ENCODE assay signal across 8 mouse cellular contexts in the genomic region with DNA sequence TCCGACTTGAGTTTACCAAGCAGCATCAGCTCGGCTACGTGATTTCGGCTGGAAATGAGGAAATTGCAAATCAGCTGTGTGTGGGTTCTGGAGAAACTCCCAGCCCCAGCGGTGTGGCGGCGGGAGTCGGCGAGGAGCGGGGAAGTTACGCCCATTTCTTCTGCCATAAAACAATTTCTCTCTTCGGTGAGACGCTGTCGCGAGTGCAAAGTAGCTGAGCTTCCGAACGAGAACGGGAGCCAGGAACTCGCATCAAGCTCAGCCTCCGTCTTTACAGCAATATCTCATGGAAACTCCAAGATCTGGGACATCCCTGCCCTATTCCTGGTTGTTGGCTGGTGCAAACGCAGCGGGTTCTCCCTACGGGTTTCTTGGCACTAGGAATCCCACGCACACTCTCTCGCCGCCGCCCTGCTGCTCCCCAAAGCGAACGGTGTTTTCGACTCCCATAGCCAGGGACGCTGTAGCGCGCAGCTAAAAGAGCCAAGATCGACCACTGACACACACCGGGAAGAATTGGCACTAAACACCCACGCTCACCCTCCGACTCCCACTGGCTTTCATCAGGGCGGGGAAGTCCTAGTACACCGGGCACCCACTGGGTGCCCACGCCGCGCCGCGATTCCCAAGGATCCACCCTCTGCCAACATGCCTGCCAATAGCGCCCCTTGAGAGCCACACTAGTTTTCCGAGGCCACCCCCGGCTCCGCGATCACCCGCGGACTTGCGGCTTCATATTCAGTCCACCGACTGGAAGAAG. TPM values are rescaled to one million over a fixed set of nuclear protein-coding genes. Genes with fewer than 3 reads are reported as not detected.
DNase-seq lines count a peak whose midpoint lies in the region; ATAC-seq and TF ChIP-seq lines count a peak whose summit lies in the region.

No protein-coding gene starts in this region.

- under 1% methylated on average over 53 of the region's 53 CpGs for WGBS in cerebellum, adult 2 months
- under 1% methylated on average over 53 of the region's 53 CpGs for WGBS in forebrain, embryonic 16.5 days
- WGBS in intestine, embryonic 14.5 days: under 1% methylated on average over 51 of the region's 53 CpGs
- under 1% methylated on average over 53 of the region's 53 CpGs for WGBS in midbrain, embryonic 13.5 days
- under 1% methylated on average over 53 of the region's 53 CpGs for WGBS in stomach, embryonic 15.5 days

- H3K36me3 ChIP-seq in forebrain, embryonic 16.5 days (ENCODE audit: control insufficient read depth, insufficient read depth): no peaks in the 10 kb centered on the region
- no peaks in the 10 kb centered on the region for H3K36me3 ChIP-seq in intestine, embryonic 14.5 days (ENCODE audit: control insufficient read depth, insufficient read depth, low read length)
- H3K36me3 ChIP-seq in midbrain, embryonic 13.5 days: no peaks in the 10 kb centered on the region
- no peaks in the 10 kb centered on the region for H3K36me3 ChIP-seq in stomach, embryonic 15.5 days

- H3K27me3 ChIP-seq in cerebellum, adult 2 months (ENCODE audit: control insufficient read depth, insufficient read depth, low read length): no peaks in the 10 kb centered on the region
- no peaks in the 10 kb centered on the region for H3K27me3 ChIP-seq in forebrain, embryonic 16.5 days (replicated peaks; ENCODE audit: control insufficient read depth, insufficient read depth, low read length)
- 0 out of 2 replicates have a peak, but pooled peaks cover 3% of the 10 kb centered on the region for H3K27me3 ChIP-seq in intestine, embryonic 14.5 days (replicated peaks; ENCODE audit: control insufficient read depth, insufficient read depth, low read length)
- 0 out of 2 replicates have a peak, but pooled peaks cover 4% of the 10 kb centered on the region for H3K27me3 ChIP-seq in midbrain, embryonic 13.5 days
- peaks cover 12% of the 10 kb centered on the region; the same call in 1 of the 2 replicates for H3K27me3 ChIP-seq in stomach, embryonic 15.5 days (replicated peaks)

- peak; percentile 40 for DNase-seq in gastrocnemius, adult 2 months
- no peak for DNase-seq in gastrocnemius, postnatal 25 days
- peak; percentile 78 to 80 for DNase-seq in cerebellum, adult 2 months
- peak; percentile 79 for DNase-seq in intestine, embryonic 14.5 days (ENCODE audit: low spot score)
- peak; percentile 66 to 88 for DNase-seq in left cerebral cortex, postnatal 25 days (ENCODE audit: low spot score in 2 of 2)

- H3K9ac ChIP-seq in forebrain, embryonic 16.5 days (replicated peaks; ENCODE audit: low read depth, low read length): peak overlapping the region; percentile 66
- H3K9ac ChIP-seq in intestine, embryonic 14.5 days (ENCODE audit: low read length): peak overlapping the region; percentile 58
- peak overlapping the region; percentile 83 for H3K9ac ChIP-seq in midbrain, embryonic 13.5 days (replicated peaks)
- H3K9ac ChIP-seq in stomach, embryonic 15.5 days: peak overlapping the region; percentile 54

- 0 out of 2 replicates have a peak, but pooled peaks cover 2% of the 10 kb centered on the region for H3K4me1 ChIP-seq in cerebellum, adult 2 months (ENCODE audit: control insufficient read depth, insufficient read depth, low read length)
- H3K4me1 ChIP-seq in forebrain, embryonic 16.5 days (replicated peaks; ENCODE audit: control insufficient read depth, insufficient read depth, low read length): peaks cover 28% of the 10 kb centered on the region
- H3K4me1 ChIP-seq in intestine, embryonic 14.5 days (replicated peaks; ENCODE audit: control insufficient read depth, insufficient read depth, low read length): peaks cover 12% of the 10 kb centered on the region; the same call in 1 of the 2 replicates
- H3K4me1 ChIP-seq in midbrain, embryonic 13.5 days (replicated peaks): peaks cover 30% of the 10 kb centered on the region
- H3K4me1 ChIP-seq in stomach, embryonic 15.5 days: peaks cover 19% of the 10 kb centered on the region

- peak; percentile 21; the same call in 1 of the 2 replicates for TF ChIP-seq POLR2A in cerebellum, adult 2 months (IDR thresholded peaks at IDR 0.05; ENCODE audit: borderline replicate concordance, insufficient read depth, low read length)

- peak overlapping the region; percentile 96 for H3K4me3 ChIP-seq in gastrocnemius, adult 2 months
- peak overlapping the region; percentile 87 for H3K4me3 ChIP-seq in cerebellum, adult 2 months (replicated peaks; ENCODE audit: insufficient read depth, low read depth, low read length)
- H3K4me3 ChIP-seq in forebrain, embryonic 16.5 days (replicated peaks; ENCODE audit: low read length): peak overlapping the region; percentile 78
- peak overlapping the region; percentile 74 for H3K4me3 ChIP-seq in intestine, embryonic 14.5 days (ENCODE audit: low read depth, low read length)
- peak overlapping the region; percentile 82 for H3K4me3 ChIP-seq in midbrain, embryonic 13.5 days (replicated peaks)
- peak overlapping the region; percentile 70 for H3K4me3 ChIP-seq in stomach, embryonic 15.5 days (replicated peaks)

- peak overlapping the region; percentile 93 for H3K27ac ChIP-seq in gastrocnemius, adult 2 months
- H3K27ac ChIP-seq in cerebellum, adult 2 months (ENCODE audit: insufficient read depth, low read length): peak overlapping the region; percentile 67
- H3K27ac ChIP-seq in forebrain, embryonic 16.5 days (ENCODE audit: low read length): peak overlapping the region; percentile 32
- no peak overlapping the region; the same call in 1 of the 2 replicates for H3K27ac ChIP-seq in intestine, embryonic 14.5 days (ENCODE audit: low read depth)
- peak overlapping the region; percentile 94 for H3K27ac ChIP-seq in midbrain, embryonic 13.5 days
- H3K27ac ChIP-seq in stomach, embryonic 15.5 days: no peak overlapping the region

- ATAC-seq in forebrain, embryonic 16.5 days: 0 out of 2 replicates have a peak, but pooled peaks have one; percentile 15
- ATAC-seq in intestine, embryonic 14.5 days (replicated peaks; ENCODE audit: low FRiP score, low TSS enrichment, low read depth): no peak; the same call in 1 of the 2 replicates
- no peak for ATAC-seq in midbrain, embryonic 13.5 days
- ATAC-seq in stomach, embryonic 15.5 days (ENCODE audit: insufficient read depth, low FRiP score, low read depth): no peak

- intact Hi-C loops in gastrocnemius, adult 2 months (cut with DNase I): loop anchor here (2.0 kb wide), 1 partner anchor 217 kb away; no protein-coding TSS in a partner anchor
- intact Hi-C loops in left cerebral cortex, postnatal 25 days (cut with DNase I): loop anchor here (1.0 to 5.0 kb wide), 3 partner anchors 144 to 317 kb away; no protein-coding TSS in a partner anchor

- peak overlapping the region; percentile 99 for H3K4me2 ChIP-seq in forebrain, embryonic 16.5 days (ENCODE audit: low read length)
- peak overlapping the region; percentile 100 for H3K4me2 ChIP-seq in intestine, embryonic 14.5 days (ENCODE audit: low read length)
- peak overlapping the region; percentile 84 for H3K4me2 ChIP-seq in midbrain, embryonic 13.5 days (replicated peaks)
- peak overlapping the region; percentile 100 for H3K4me2 ChIP-seq in stomach, embryonic 15.5 days

- TF ChIP-seq CTCF in gastrocnemius, adult 2 months (IDR thresholded peaks at IDR 0.05): no peak
- TF ChIP-seq CTCF in cerebellum, adult 2 months (IDR thresholded peaks at IDR 0.05; ENCODE audit: borderline replicate concordance, insufficient read depth, low read depth, low read length): no peak

- no peaks in the 10 kb centered on the region for H3K9me3 ChIP-seq in forebrain, embryonic 16.5 days (ENCODE audit: control insufficient read depth, low read length)
- no peaks in the 10 kb centered on the region for H3K9me3 ChIP-seq in intestine, embryonic 14.5 days (ENCODE audit: control insufficient read depth, low read length)
- H3K9me3 ChIP-seq in midbrain, embryonic 13.5 days: no peaks in the 10 kb centered on the region
- no peaks in the 10 kb centered on the region for H3K9me3 ChIP-seq in stomach, embryonic 15.5 days

RNA-seq across cellular contexts. Expression of gene Dpf3, which starts 1.4 kb away (rescaled TPM):
- total RNA-seq in gastrocnemius, adult 2 months (2021): 10 to 100 TPM; 22.5 to 26.3 TPM
- total RNA-seq in gastrocnemius, postnatal 25 days (2021): 10 to 100 TPM; 17.9 to 22.5 TPM
- polyA plus RNA-seq in cerebellum, adult 2 months (2012; rRNA removed): 42.6 and 52.3 TPM in 2 replicates
- polyA plus RNA-seq in forebrain, embryonic 16.5 days (2015; fragmentation: Nextera tagmentation; extraction: Ambion mirVana): 8.9 and 10.3 TPM in 2 replicates
- 8.7 and 9.2 TPM in 2 replicates for polyA plus RNA-seq in intestine, embryonic 14.5 days (2014; fragmentation: Nextera tagmentation; extraction: Ambion mirVana)
- 1 to 10 TPM; 6.4 to 6.5 TPM for total RNA-seq in left cerebral cortex, postnatal 25 days (2021)
- 25.2 and 26.9 TPM in 2 replicates for polyA plus RNA-seq in midbrain, embryonic 13.5 days (2015; fragmentation: Nextera tagmentation; extraction: Ambion mirVana)
- 4.6 TPM in 2 replicates for polyA plus RNA-seq in stomach, embryonic 15.5 days (2015; fragmentation: Nextera tagmentation; extraction: Ambion mirVana)

RNA-seq across cellular contexts. Expression of gene Dcaf4, which starts 34.2 kb away (rescaled TPM):
- 10 to 100 TPM; 18.0 to 24.5 TPM for total RNA-seq in gastrocnemius, adult 2 months (2021)
- total RNA-seq in gastrocnemius, postnatal 25 days (2021): 10 to 100 TPM; 16.5 to 22.3 TPM
- 34.1 and 34.8 TPM in 2 replicates for polyA plus RNA-seq in cerebellum, adult 2 months (2012; rRNA removed)
- 49.7 and 51.1 TPM in 2 replicates for polyA plus RNA-seq in forebrain, embryonic 16.5 days (2015; fragmentation: Nextera tagmentation; extraction: Ambion mirVana)
- polyA plus RNA-seq in intestine, embryonic 14.5 days (2014; fragmentation: Nextera tagmentation; extraction: Ambion mirVana): 31.5 and 33.2 TPM in 2 replicates
- 10 to 100 TPM; 23.7 to 24.4 TPM for total RNA-seq in left cerebral cortex, postnatal 25 days (2021)
- polyA plus RNA-seq in midbrain, embryonic 13.5 days (2015; fragmentation: Nextera tagmentation; extraction: Ambion mirVana): 38.0 and 39.0 TPM in 2 replicates
- 31.5 and 34.5 TPM in 2 replicates for polyA plus RNA-seq in stomach, embryonic 15.5 days (2015; fragmentation: Nextera tagmentation; extraction: Ambion mirVana)

Comparison
In these comparisons a context has a peak if more than half of its experiments do, and no peak if none do; other contexts are left out.
1. H3K27ac ChIP-seq: peak in gastrocnemius, adult 2 months (single experiment), cerebellum, adult 2 months (single experiment), forebrain, embryonic 16.5 days (single experiment) and midbrain, embryonic 13.5 days (single experiment); none in intestine, embryonic 14.5 days (single experiment) and stomach, embryonic 15.5 days (single experiment).
2. Peak in every context shown above with its lines, with median percentiles within 50 percentile points of each other: H3K4me3 ChIP-seq, H3K4me2 ChIP-seq and H3K9ac ChIP-seq.